Mouse (Mus musculus) heart, adult 2 months (tissue): Measurements from ENCODE around the gene Brf1. TPM values are rescaled to one million over a fixed set of nuclear protein-coding genes. Genes with fewer than 3 reads are reported as not detected.

ENCODE experiments used
- DNase-seq, 2 experiments: peaks; one replicate each; pipeline ENCODE4 v3.0.0; 2021
- H3K27ac ChIP-seq: fragments of 200-600 bp; 2 replicates; pipeline ENCODE4 v1.8.1; 2022
- H3K27me3 ChIP-seq: fragments of 200-500 bp; 2 replicates; pipeline ENCODE4 v1.6.1; 2012; ENCODE audit warnings: mild to moderate bottlenecking, low read length, inconsistent platforms, mixed read lengths; ENCODE audit not compliant: control insufficient read depth, insufficient read depth
- H3K36me3 ChIP-seq: fragments of 200-500 bp; 2 replicates; pipeline ENCODE4 v1.6.1; 2012; ENCODE audit warnings: low read length, inconsistent platforms; ENCODE audit not compliant: control insufficient read depth, insufficient read depth
- H3K4me1 ChIP-seq: fragments of 200-500 bp; 2 replicates; pipeline ENCODE4 v1.6.1; 2011; ENCODE audit warnings: low read length; ENCODE audit not compliant: control insufficient read depth, insufficient read depth
- H3K4me3 ChIP-seq: fragments of 200-600 bp; 2 replicates; pipeline ENCODE4 v1.8.1; 2022
- H3K79me2 ChIP-seq: fragments of 200-500 bp; replicated peaks from 2 replicates; pipeline ENCODE4 v1.6.1; 2012; ENCODE audit warnings: mild to moderate bottlenecking, inconsistent platforms, low read length, moderate library complexity, mixed read lengths; ENCODE audit not compliant: control insufficient read depth, insufficient read depth
- H3K9ac ChIP-seq: fragments of 200-500 bp; 2 replicates; pipeline ENCODE4 v1.6.1; 2012; ENCODE audit warnings: low read depth, mild to moderate bottlenecking, control low read depth, inconsistent platforms, low read length, mixed read lengths
- CTCF ChIP-seq: fragments of 200-600 bp; IDR thresholded peaks from 2 replicates; pipeline ENCODE4 v1.8.1; 2022; ENCODE audit warnings: antibody characterized with exemption, mild to moderate bottlenecking, moderate library complexity
- EP300 ChIP-seq: fragments of 200-500 bp; IDR thresholded peaks from 2 replicates; pipeline ENCODE4 v1.6.1; 2011; ENCODE audit warnings: low read depth, low read length, control low read depth; ENCODE audit not compliant: insufficient read depth
- POLR2A ChIP-seq: fragments of 200-500 bp; IDR thresholded peaks from 2 replicates; pipeline ENCODE4 v1.6.1; 2011; ENCODE audit warnings: mild to moderate bottlenecking, low read depth, low read length, control low read depth; ENCODE audit not compliant: insufficient read depth
- WGBS: fragments of 180-500 bp; shearing (Covaris S2); methylation state at CpG from one replicate; pipeline ENCODE4 v1.1.7; 2018; 5-methylcytosine and 5-hydroxymethylcytosine counted together
- intact Hi-C: fragments of 180-260 bp; cut with DNase I; formaldehyde crosslinking; loops from one replicate; pipeline ENCODE4 v1.15.1; 2025
- polyA plus RNA-seq: library from polyadenylated mRNA; depleted of rRNA; stranded (reverse); fragments of >200 nt; gene quantifications from 2 replicates; pipeline ENCODE4 v1.2.3, GENCODE M21; 2012
- total RNA-seq, 2 experiments: library from RNA; stranded (reverse); gene quantifications; 2 replicates each; pipeline ENCODE4 v1.2.3; 2021

The Brf1 gene
- total and polyA plus RNA-seq, 3 experiments: 22.3 to 25.1 (median 22.4) TPM

DNA sequence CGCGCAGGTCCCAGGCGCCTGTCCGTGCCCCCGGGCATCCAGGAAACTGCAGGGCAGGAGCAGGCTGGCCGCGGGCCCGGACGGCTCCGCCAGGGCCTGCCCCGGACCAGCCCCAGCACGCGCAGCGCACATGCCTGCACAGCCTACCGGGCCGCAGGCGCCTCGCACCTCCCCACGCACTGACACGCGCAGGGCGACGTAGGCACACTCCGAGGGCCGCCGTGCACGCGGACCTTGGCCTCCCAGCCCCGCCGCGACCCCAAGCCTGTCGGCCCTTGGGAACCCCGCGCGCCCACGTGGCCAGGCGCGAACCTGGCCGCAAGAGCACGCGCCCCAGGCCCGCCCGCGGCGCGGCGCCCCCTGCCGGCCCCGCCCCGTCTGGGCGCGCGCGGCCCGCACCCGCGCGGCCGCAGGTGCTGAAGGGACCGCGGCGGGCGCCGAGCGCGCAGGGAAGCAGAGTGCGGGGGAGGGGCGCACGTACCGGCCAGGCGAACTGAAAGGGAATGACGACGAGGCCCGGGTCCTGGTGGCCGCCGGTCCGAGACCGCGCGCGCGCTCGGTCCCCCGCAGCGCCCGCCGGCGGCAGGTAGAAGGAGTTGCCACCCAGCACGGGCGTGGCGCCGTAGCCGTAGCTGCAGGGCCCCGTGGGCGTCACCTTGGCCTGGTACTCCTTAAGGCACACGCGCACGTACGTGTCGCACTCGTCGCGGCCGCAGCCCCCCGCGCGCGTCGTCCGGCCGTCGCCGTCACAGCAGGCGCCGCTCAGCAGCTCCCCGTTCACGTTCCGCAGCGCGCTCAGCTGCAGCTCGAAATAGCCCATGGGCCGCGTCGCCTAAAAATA is 71.9 kb downstream of the Brf1 start:
- 2% methylated on average over 118 of the region's 124 CpGs for WGBS
- intact Hi-C loops: loop anchor here (2.0 kb wide), 1 partner anchor 54 kb away; no protein-coding TSS in a partner anchor
- no peaks in the 10 kb centered on the region for H3K27me3 ChIP-seq
- TF ChIP-seq EP300 (no peak), CTCF (peak; percentile 32), POLR2A (no peak)
- peak overlapping the region; percentile 84 for H3K27ac ChIP-seq
- H3K36me3 ChIP-seq: no peaks in the 10 kb centered on the region
- peaks cover 8% of the 10 kb centered on the region; the same call in 1 of the 2 replicates for H3K4me1 ChIP-seq
- H3K4me3 ChIP-seq: peak overlapping the region; percentile 58
- H3K79me2 ChIP-seq: peaks cover 6% of the 10 kb centered on the region
- peak overlapping the region; percentile 94 for H3K9ac ChIP-seq
- peak; percentile 52 to 53 for DNase-seq

DNA sequence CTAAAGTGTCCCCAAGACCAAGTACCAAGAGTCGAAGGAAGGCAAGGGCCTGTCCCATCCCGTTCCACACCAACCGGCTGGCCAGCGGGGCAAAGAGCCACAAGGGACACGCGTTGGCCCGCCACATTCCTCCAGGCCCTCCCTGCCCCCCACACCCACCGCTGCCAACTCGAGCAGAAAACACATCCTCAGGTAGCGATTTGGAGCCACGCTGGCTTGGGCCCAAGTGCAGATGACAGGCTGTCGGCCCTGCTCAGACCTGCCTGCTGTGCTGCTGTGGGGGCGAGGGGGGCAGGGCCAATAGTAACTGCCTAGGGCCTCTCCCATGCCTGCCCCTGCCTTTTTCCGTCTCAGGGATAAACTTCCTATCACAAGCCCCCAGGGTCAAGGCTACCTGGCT is 73.2 kb downstream of the Brf1 start:
- H3K9ac ChIP-seq: peak overlapping the region; percentile 15
- H3K36me3 ChIP-seq: no peaks in the 10 kb centered on the region
- no peak overlapping the region for H3K27ac ChIP-seq
- peaks cover 12% of the 10 kb centered on the region for H3K4me1 ChIP-seq
- TF ChIP-seq EP300 (no peak), POLR2A (no peak), CTCF (no peak)
- no peaks in the 10 kb centered on the region for H3K27me3 ChIP-seq
- peaks cover 6% of the 10 kb centered on the region for H3K79me2 ChIP-seq
- 59% methylated on average over 14 of the region's 14 CpGs for WGBS
- H3K4me3 ChIP-seq: no peak overlapping the region; the same call in 1 of the 2 replicates
- no peak for DNase-seq
- intact Hi-C loops: no loop called here

DNA sequence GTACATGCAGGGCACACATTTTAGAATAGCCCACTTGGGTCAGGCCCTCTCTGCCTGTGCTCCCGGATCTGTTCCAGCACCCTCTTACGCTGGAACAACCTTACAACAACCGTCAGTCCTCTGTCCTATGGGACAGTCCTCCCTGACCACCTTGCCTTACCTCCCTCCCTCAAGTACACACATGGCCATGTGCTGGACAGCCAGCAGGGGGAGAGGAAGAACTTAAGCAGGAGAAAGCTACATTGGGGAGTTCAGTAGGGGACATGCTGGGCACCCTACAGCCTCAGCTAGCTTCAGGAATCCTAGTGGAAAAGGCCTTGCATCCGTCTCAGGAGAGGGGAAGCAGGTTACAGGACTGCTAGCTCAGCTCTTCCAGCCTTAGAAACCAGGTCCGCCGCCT is 74.6 kb downstream of the Brf1 start:
- H3K36me3 ChIP-seq: no peaks in the 10 kb centered on the region
- H3K27me3 ChIP-seq: no peaks in the 10 kb centered on the region
- intact Hi-C loops: no loop called here
- TF ChIP-seq EP300: no peak
- TF ChIP-seq CTCF: peak; percentile 50
- H3K4me3 ChIP-seq: no peak overlapping the region
- DNase-seq: no peak
- no peak overlapping the region for H3K9ac ChIP-seq
- peaks cover 6% of the 10 kb centered on the region for H3K79me2 ChIP-seq
- H3K27ac ChIP-seq: no peak overlapping the region
- 87% methylated on average over 6 of the region's 6 CpGs for WGBS
- peaks cover 11% of the 10 kb centered on the region for H3K4me1 ChIP-seq

DNA sequence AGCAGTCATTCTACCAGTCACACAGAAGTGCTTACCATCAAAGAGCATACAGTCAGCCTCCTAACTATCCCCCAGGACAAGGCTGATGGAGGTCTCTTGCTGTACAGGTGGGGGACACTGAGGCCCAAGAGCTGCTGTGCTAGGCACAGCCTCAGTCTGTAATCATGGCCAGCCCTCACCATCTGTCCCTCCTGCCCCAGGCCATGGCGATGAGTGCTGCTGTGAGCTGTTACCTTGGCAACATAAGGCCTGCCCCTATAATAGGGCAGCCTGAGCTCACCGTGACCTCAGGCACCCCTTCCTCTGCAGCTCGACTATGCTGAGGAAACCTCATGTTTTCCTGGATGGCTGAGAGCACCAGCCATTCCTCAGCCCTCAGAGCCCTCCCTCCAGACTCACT is 78.0 kb downstream of the Brf1 start:
- 41% methylated on average over 3 of the region's 3 CpGs for WGBS
- intact Hi-C loops: no loop called here
- Histone ChIP-seq H3K36me3 (no peaks in the 10 kb centered on the region), H3K79me2 (peaks cover 3% of the 10 kb centered on the region), H3K9ac (no peak overlapping the region), H3K4me1 (peaks cover 10% of the 10 kb centered on the region), H3K27ac (peak overlapping the region; percentile 15), H3K27me3 (no peaks in the 10 kb centered on the region), H3K4me3 (no peak overlapping the region)
- DNase-seq: no peak
- no peak for TF ChIP-seq POLR2A
- TF ChIP-seq CTCF: no peak
- no peak for TF ChIP-seq EP300

DNA sequence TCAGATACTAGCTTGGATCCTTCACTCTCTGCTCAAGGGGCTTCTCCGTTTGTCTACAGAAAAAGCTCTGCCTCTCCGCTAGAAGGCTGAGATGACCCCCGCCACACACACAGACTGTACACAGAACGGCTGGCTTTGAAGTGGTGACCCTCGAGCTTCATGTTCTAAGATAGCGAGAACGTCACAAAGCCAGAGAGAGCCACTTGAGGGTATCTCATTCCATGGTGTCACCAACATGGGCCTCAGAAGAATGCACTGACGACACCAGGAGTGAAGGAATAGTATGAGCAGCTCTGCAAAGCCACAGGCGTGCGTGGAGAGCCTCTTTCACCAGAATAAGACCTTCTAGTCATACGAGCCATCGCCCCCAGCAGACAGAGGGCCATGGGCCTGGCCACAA is 79.0 kb downstream of the Brf1 start:
- H3K4me3 ChIP-seq: no peak overlapping the region
- no peak overlapping the region for H3K9ac ChIP-seq
- H3K27me3 ChIP-seq: no peaks in the 10 kb centered on the region
- H3K36me3 ChIP-seq: no peaks in the 10 kb centered on the region
- peaks cover 17% of the 10 kb centered on the region for H3K4me1 ChIP-seq
- H3K79me2 ChIP-seq: no peaks in the 10 kb centered on the region
- no peak for DNase-seq
- WGBS: 78% methylated on average over 12 of the region's 12 CpGs
- no peak for TF ChIP-seq CTCF
- no peak for TF ChIP-seq EP300
- TF ChIP-seq POLR2A: no peak
- H3K27ac ChIP-seq: no peak overlapping the region
- intact Hi-C loops: no loop called here

DNA sequence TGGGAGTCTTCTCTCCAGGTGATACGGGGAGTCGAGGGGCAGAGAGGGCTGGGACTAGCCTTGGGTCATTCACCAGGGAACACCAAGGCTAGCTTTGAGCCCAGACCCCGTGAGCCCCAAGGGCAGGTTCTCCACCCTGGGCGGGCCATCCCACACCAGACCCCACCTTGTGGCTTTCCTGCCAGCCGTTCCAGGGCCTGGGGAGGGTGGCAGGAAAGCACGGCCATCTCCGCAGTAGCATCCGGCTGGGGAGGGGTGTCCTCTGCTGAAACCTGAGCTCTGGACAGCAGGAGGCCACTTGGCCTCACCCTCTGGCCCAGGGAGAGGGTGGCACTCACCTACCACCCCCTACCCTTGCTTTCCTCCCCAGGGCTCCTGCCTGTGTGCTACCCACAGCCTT is 82.6 kb downstream of the Brf1 start:
- Histone ChIP-seq H3K4me3 (peak overlapping the region; percentile 37), H3K9ac (peak overlapping the region; percentile 43), H3K79me2 (no peaks in the 10 kb centered on the region), H3K4me1 (peaks cover 19% of the 10 kb centered on the region), H3K27ac (peak overlapping the region; percentile 95), H3K36me3 (no peaks in the 10 kb centered on the region), H3K27me3 (no peaks in the 10 kb centered on the region)
- peak in 1 of 2 experiments; percentile 66 for DNase-seq
- WGBS: 39% methylated on average over 8 of the region's 8 CpGs
- 0 out of 2 replicates have a peak, but pooled peaks have one; percentile 52 for TF ChIP-seq EP300
- peak; percentile 16; the same call in 1 of the 2 replicates for TF ChIP-seq POLR2A
- 0 out of 2 replicates have a peak, but pooled peaks have one; percentile 6 for TF ChIP-seq CTCF
- intact Hi-C loops: loop anchor here (1.0 to 2.0 kb wide), 3 partner anchors 23 to 224 kb away; no protein-coding TSS in a partner anchor
